Mouse (Mus musculus): Measurements from ENCODE around the gene Dirc2.

The Dirc2 gene

GRCm38 (mm10) chr16:35768785-35769642 is at the start of gene Dirc2:
TSS of gene Dirc2 (minus strand) at chr16:35769356.
- DNase-seq (ENCODE audit: extremely low spot score), result peak; percentile 79

- DNase-seq (ENCODE audit: extremely low spot score), result peak; percentile 82
Measured at GRCm38 (mm10) chr16:35817255-35818089, 48.3 kb upstream of the Dirc2 start.

GRCm38 (mm10) chr16:35813119-35813518 is 44.0 kb upstream of the Dirc2 start:
- DNase-seq (ENCODE audit: extremely low spot score), result no peak

- DNase-seq (ENCODE audit: extremely low spot score), result no peak
Measured at GRCm38 (mm10) chr16:35808838-35809237, 39.7 kb upstream of the Dirc2 start.

GRCm38 (mm10) chr16:35807663-35807992 is 38.5 kb upstream of the Dirc2 start:
- DNase-seq (ENCODE audit: extremely low spot score), result no peak

- DNase-seq (ENCODE audit: extremely low spot score), result no peak
Measured at GRCm38 (mm10) chr16:35806973-35807662, 38.0 kb upstream of the Dirc2 start.

GRCm38 (mm10) chr16:35803723-35804122 is 34.6 kb upstream of the Dirc2 start:
- no peak for DNase-seq (ENCODE audit: extremely low spot score)

GRCm38 (mm10) chr16:35802163-35802562 is 33.0 kb upstream of the Dirc2 start:
- DNase-seq (ENCODE audit: extremely low spot score), result no peak

GRCm38 (mm10) chr16:35791962-35792521 is 22.9 kb upstream of the Dirc2 start:
- no peak for DNase-seq (ENCODE audit: extremely low spot score)

GRCm38 (mm10) chr16:35788330-35788729 is 19.2 kb upstream of the Dirc2 start:
- no peak for DNase-seq (ENCODE audit: extremely low spot score)

- no peak for DNase-seq (ENCODE audit: extremely low spot score)
Measured at GRCm38 (mm10) chr16:35787568-35788189, 18.5 kb upstream of the Dirc2 start.

GRCm38 (mm10) chr16:35787163-35787562 is 18.0 kb upstream of the Dirc2 start:
- DNase-seq (ENCODE audit: extremely low spot score), result no peak

GRCm38 (mm10) chr16:35784134-35784725 is 15.1 kb upstream of the Dirc2 start:
- no peak for DNase-seq (ENCODE audit: extremely low spot score)

GRCm38 (mm10) chr16:35783207-35783573 is 14.0 kb upstream of the Dirc2 start:
- DNase-seq (ENCODE audit: extremely low spot score), result no peak

- DNase-seq (ENCODE audit: extremely low spot score), result no peak
Measured at GRCm38 (mm10) chr16:35782451-35783206, 13.5 kb upstream of the Dirc2 start.

GRCm38 (mm10) chr16:35781651-35782050 is 12.5 kb upstream of the Dirc2 start:
- no peak for DNase-seq (ENCODE audit: extremely low spot score)

- DNase-seq (ENCODE audit: extremely low spot score), result no peak
Measured at GRCm38 (mm10) chr16:35781096-35781495, 11.9 kb upstream of the Dirc2 start.

- DNase-seq (ENCODE audit: extremely low spot score), result no peak
Measured at GRCm38 (mm10) chr16:35779681-35780080, 10.5 kb upstream of the Dirc2 start.

GRCm38 (mm10) chr16:35777768-35778167 is 8.6 kb upstream of the Dirc2 start:
- no peak for DNase-seq (ENCODE audit: extremely low spot score)

- no peak for DNase-seq (ENCODE audit: extremely low spot score)
Measured at GRCm38 (mm10) chr16:35776737-35777136, 7.6 kb upstream of the Dirc2 start.

Data from embryo, embryonic 9.5 days (tissue).